Mouse (Mus musculus) embryonic facial prominence, embryonic 11.5 days (tissue): ENCODE data around the gene Poc1b. TPM values are rescaled to one million over a fixed set of nuclear protein-coding genes. Genes with fewer than 3 reads are reported as not detected.

Experiments
- ATAC-seq: fragments of 200-750 bp; cut with Nextera tagmentation; replicated peaks from 2 replicates; pipeline ENCODE4 v1.8.0; 2017; ENCODE audit warnings: low read depth; ENCODE audit not compliant: insufficient number of reproducible peaks, low FRiP score, low TSS enrichment
- DNase-seq: peaks from one replicate; pipeline ENCODE4 v3.0.0-alpha.2; 2015; ENCODE audit warnings: low spot score
- H3K27ac ChIP-seq: fragments of 300-500 bp; sonication (generic); replicated peaks from 2 replicates; pipeline ENCODE4 v1.5.1; 2014; ENCODE audit warnings: mild to moderate bottlenecking, low read depth, low read length, control low read depth
- H3K27me3 ChIP-seq: fragments of 300-500 bp; sonication (generic); 2 replicates; pipeline ENCODE4 v1.6.1; 2014; ENCODE audit warnings: mild to moderate bottlenecking, low read length, moderate library complexity, mixed read lengths; ENCODE audit not compliant: control insufficient read depth, insufficient read depth
- H3K36me3 ChIP-seq: fragments of 300-500 bp; sonication (generic); replicated peaks from 2 replicates; pipeline ENCODE4 v1.6.1; 2014; ENCODE audit warnings: low read depth, mild to moderate bottlenecking, low read length, moderate library complexity, mixed read lengths; ENCODE audit not compliant: control insufficient read depth, insufficient read depth
- H3K4me1 ChIP-seq: fragments of 300-500 bp; sonication (generic); 2 replicates; pipeline ENCODE4 v1.6.1; 2014; ENCODE audit warnings: low read length, mixed read lengths; ENCODE audit not compliant: control insufficient read depth, insufficient read depth
- H3K4me2 ChIP-seq: fragments of 300-500 bp; sonication (generic); 2 replicates; pipeline ENCODE4 v1.6.1; 2014; ENCODE audit warnings: low read depth, mild to moderate bottlenecking, control low read depth, low read length, moderate library complexity
- H3K4me3 ChIP-seq: fragments of 300-500 bp; sonication (generic); 2 replicates; pipeline ENCODE4 v1.5.1; 2014; ENCODE audit warnings: low read depth, low read length, control low read depth
- H3K9ac ChIP-seq: fragments of 300-500 bp; sonication (generic); replicated peaks from 2 replicates; pipeline ENCODE4 v1.6.1; 2014; ENCODE audit warnings: mild to moderate bottlenecking, control low read depth, low read length
- H3K9me3 ChIP-seq: fragments of 300-500 bp; sonication (generic); replicated peaks from 2 replicates; pipeline ENCODE4 v1.6.1; 2016; ENCODE audit warnings: mild to moderate bottlenecking, low read length, inconsistent platforms, mixed read lengths; ENCODE audit not compliant: control insufficient read depth
- WGBS: fragments of 180-500 bp; shearing (Covaris S2); extraction: QIAGEN DNeasy Blood & Tissue Kit; methylation state at CpG from one replicate; pipeline ENCODE4 v1.1.7; 2014; 5-methylcytosine and 5-hydroxymethylcytosine counted together
- polyA plus RNA-seq: library from polyadenylated mRNA; unstranded; fragments of >200 nt; fragmentation: Nextera tagmentation; extraction: Ambion mirVana; gene quantifications from 2 replicates; pipeline ENCODE4 v1.2.1, GENCODE M21; 2014

The Poc1b gene
- polyA plus RNA-seq, 1 experiment from 2014 or later, result 42.0 TPM

DNA sequence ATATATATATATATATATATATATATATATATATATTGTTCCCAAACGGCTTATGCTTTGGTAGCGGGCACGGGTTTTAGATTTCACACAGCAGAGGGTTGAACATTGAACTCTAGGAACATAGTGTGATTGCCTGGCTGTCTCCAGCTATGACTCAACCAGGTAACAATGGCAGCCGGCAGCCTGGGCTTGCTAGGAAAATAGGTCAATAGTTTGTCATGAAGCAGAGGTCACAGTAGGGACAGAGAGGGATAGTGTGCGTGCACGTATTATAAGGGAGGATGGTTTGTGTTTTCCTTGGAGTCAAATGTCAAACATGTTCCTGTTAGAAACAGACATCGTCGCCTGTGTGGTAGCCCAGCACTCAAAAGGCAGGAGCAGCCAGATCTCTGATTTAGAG, 95.5 kb downstream of the Poc1b start:
- no peaks in the 10 kb centered on the region for H3K27me3 ChIP-seq
- 19% methylated on average over 8 of the region's 8 CpGs for WGBS
- no peaks in the 10 kb centered on the region; the same call in 1 of the 2 replicates for H3K4me1 ChIP-seq
- ATAC-seq, result no peak
- H3K4me3 ChIP-seq, result no peak overlapping the region
- peak; percentile 40 for DNase-seq
- no peak overlapping the region for H3K27ac ChIP-seq
- H3K9ac ChIP-seq, result no peak overlapping the region
- H3K9me3 ChIP-seq, result no peaks in the 10 kb centered on the region
- H3K4me2 ChIP-seq, result no peak overlapping the region
- H3K36me3 ChIP-seq, result no peaks in the 10 kb centered on the region

DNA sequence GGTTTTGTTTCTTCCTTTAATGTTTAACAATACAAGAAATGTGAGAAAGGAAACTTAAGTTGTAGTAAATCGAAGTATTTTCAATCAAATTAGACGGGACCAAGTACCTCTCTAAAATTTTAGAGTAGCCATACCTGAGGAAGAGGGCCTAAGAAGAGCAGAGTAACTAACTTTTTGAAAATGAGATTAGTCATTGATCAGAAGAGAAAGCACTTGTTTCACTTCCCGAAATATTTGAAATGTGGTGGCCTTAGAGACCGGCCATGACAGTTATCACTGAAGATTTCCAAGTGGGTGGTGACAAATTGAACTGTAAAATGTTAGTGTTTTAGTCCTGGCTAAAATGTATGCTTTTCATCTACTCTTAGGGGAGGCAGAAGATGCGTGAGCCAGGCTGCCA, 96.3 kb downstream of the Poc1b start:
- 43% methylated on average over 5 of the region's 5 CpGs for WGBS
- H3K36me3 ChIP-seq, result no peaks in the 10 kb centered on the region
- no peaks in the 10 kb centered on the region; the same call in 1 of the 2 replicates for H3K4me1 ChIP-seq
- no peak overlapping the region for H3K4me3 ChIP-seq
- no peak overlapping the region; the same call in 1 of the 2 replicates for H3K9ac ChIP-seq
- ATAC-seq, result no peak
- peak overlapping the region; percentile 37; the same call in 1 of the 2 replicates for H3K4me2 ChIP-seq
- DNase-seq, result no peak
- 0 out of 2 replicates have a peak overlapping the region, but pooled peaks have one; percentile 56 for H3K27ac ChIP-seq
- no peaks in the 10 kb centered on the region for H3K27me3 ChIP-seq
- H3K9me3 ChIP-seq, result no peaks in the 10 kb centered on the region

DNA sequence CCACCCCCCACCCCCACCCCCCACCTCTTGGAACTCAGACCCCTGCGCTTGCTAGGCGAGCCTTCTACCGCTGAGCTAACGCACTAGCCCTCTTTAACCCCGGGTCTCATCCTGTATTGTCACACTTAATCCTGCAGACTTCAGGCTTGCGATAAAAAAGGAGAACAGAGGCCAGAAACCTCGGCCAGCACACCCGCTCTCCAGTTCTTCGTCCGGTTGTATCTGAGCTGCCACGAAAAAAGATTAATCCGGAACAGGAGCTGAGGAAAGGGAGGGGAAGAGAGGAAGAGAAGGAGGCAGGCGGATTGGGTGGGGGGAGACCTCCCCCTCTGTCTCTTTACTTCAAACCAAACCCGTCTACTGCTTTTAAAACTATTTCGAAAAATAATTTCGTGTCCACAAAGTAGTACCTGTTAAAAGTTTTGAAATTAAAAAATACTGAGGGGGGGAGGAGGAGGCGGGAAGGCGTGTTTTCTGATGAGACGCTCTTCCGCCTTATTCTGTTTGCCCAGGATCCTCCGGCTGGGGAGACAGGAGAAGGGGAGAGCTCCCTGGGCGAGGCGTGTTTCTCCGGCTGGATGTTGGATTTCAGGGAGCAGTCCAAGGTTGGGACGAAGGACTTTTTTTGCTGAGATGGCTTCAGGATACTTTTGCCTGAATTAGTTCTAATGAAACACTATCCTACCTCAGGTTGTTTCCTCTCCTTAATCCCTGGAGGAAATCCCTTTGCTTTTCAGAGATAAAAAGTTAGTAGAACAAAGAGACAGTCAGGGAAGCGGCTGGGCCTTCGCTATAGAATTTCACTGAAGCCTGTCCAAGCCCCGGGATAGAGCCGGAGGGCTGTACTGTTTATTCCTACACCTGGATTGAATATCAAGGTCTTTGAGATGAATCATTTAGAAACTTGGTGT, 97.0 kb downstream of the Poc1b start:
- peak; percentile 63; the same call in 1 of the 2 replicates for ATAC-seq
- 1% methylated on average over 29 of the region's 29 CpGs for WGBS
- Histone ChIP-seq H3K4me2 (peak overlapping the region; percentile 37; the same call in 1 of the 2 replicates), H3K4me3 (no peak overlapping the region; the same call in 1 of the 2 replicates), H3K36me3 (no peaks in the 10 kb centered on the region), H3K27me3 (no peaks in the 10 kb centered on the region), H3K27ac (peak overlapping the region; percentile 61; the same call in 1 of the 2 replicates), H3K9ac (peak overlapping the region; percentile 26; the same call in 1 of the 2 replicates), H3K9me3 (no peaks in the 10 kb centered on the region), H3K4me1 (no peaks in the 10 kb centered on the region; the same call in 1 of the 2 replicates)
- peak; percentile 74 for DNase-seq

DNA sequence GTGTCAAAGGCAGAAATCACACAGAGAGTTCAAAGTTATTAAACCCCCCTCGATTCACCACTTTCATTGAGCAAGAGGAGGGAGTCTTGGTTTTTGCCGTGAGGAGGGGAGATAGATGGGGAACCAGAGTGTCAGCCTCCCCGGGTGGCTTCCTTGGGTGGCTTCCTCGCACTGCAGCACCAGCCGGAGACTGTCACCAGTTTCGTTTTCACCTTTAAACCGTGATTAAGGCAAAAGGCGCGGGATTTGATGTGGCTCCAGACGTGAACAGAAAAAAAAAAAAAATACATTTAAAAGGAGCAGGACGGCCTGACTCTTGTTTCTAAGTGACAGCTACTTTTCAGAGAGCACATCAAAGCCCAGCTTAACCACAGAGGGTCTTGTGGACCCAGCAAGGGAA, 97.7 kb downstream of the Poc1b start:
- Histone ChIP-seq H3K4me3 (no peak overlapping the region), H3K4me1 (no peaks in the 10 kb centered on the region; the same call in 1 of the 2 replicates), H3K4me2 (peak overlapping the region; percentile 32; the same call in 1 of the 2 replicates), H3K9ac (no peak overlapping the region), H3K36me3 (no peaks in the 10 kb centered on the region; the same call in 1 of the 2 replicates), H3K9me3 (no peaks in the 10 kb centered on the region), H3K27ac (peak overlapping the region; percentile 61; the same call in 1 of the 2 replicates), H3K27me3 (no peaks in the 10 kb centered on the region)
- WGBS, result 2% methylated on average over 11 of the region's 11 CpGs
- DNase-seq (peak; percentile 44), ATAC-seq (peak; percentile 51; the same call in 1 of the 2 replicates)

DNA sequence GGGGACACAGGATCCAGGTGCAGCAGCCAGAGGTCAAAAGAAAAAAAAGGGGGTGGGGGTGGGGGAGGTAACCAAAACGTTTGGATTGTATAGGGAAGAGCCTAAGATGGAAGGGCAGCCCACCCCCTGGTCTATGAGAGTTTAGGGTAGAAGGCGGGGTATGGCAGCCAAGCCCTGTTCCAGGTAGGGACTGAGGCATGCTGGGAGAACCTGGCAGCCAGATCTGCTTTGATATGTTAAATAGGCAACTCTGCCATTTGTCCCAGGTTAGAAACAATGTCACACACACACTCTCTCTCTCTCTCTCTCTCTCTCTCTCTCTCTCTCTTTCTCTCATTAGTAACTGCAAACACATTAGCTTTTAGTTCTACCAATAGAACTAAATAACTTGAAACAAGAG, 100.3 kb downstream of the Poc1b start:
- Histone ChIP-seq H3K9me3 (no peaks in the 10 kb centered on the region), H3K36me3 (no peaks in the 10 kb centered on the region; the same call in 1 of the 2 replicates), H3K27me3 (no peaks in the 10 kb centered on the region), H3K27ac (no peak overlapping the region), H3K4me2 (no peak overlapping the region), H3K9ac (no peak overlapping the region), H3K4me1 (no peaks in the 10 kb centered on the region; the same call in 1 of the 2 replicates), H3K4me3 (no peak overlapping the region)
- 36% methylated on average over 2 of the region's 2 CpGs for WGBS
- no peak for DNase-seq
- ATAC-seq, result no peak

DNA sequence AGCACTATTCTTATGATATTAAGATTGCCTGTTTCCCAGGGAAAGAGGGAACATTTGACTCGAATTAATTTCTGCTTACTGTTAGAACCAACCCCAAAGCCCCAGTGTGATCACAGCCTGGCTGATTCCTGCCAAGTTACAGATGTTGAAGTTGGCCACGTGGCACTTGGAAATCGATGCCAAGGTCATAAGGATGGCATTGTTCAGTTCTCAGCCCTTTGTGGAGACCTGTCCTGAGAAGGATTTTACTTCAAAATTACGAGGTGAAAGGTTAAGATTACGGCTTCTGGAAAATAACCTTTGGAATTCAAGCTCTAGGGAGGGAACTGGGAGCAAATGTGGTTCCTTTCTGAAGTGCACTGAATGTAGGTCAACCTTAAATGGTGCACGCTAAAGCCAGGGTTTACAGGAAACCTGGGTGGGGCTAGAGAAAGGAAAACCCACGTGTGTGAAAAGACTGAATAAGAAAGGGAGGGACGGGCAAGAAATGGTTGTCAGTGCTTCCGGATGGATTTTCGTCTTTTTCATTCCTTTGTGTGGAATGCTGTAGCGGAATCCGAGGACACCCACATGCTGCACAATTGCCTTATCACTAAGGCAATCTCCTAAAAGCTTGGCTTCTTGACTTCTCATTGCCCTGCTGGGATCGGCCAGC, 102.4 kb downstream of the Poc1b start:
- Histone ChIP-seq H3K4me2 (no peak overlapping the region), H3K4me1 (no peaks in the 10 kb centered on the region; the same call in 1 of the 2 replicates), H3K27me3 (no peaks in the 10 kb centered on the region), H3K27ac (no peak overlapping the region), H3K4me3 (no peak overlapping the region), H3K9me3 (no peaks in the 10 kb centered on the region), H3K9ac (no peak overlapping the region), H3K36me3 (no peaks in the 10 kb centered on the region; the same call in 1 of the 2 replicates)
- DNase-seq (no peak), ATAC-seq (no peak)
- WGBS, result 64% methylated on average over 13 of the region's 13 CpGs

DNA sequence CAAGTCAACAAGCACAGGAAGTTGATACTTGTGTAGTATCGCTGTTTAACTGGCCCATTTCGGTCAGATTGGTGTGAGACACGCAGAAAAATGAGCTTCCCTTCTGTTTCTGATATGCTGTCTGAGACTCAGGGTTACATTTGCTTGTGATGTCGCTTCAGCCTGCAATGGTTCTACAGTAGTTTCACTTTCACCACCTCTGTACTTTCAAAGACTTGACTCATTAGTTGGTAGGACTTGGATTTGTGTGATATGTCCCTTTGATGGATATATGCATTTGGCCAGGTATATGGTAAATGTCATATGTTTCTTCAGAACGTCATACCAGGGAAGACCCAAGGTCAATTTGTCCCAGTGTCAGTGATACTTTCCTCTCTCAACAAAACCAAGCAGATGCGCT, 104.2 kb downstream of the Poc1b start:
- ATAC-seq (no peak), DNase-seq (no peak)
- Histone ChIP-seq H3K4me2 (no peak overlapping the region), H3K9me3 (no peaks in the 10 kb centered on the region), H3K9ac (no peak overlapping the region), H3K4me1 (no peaks in the 10 kb centered on the region), H3K36me3 (no peaks in the 10 kb centered on the region; the same call in 1 of the 2 replicates), H3K4me3 (no peak overlapping the region), H3K27me3 (no peaks in the 10 kb centered on the region), H3K27ac (no peak overlapping the region)
- 95% methylated on average over 6 of the region's 6 CpGs for WGBS
